Mouse (Mus musculus): ENCODE measurements around the gene Arhgap19.
A peak's percentile ranks its signal among the peaks of the same experiment; 100 is the strongest.

Gene Arhgap19

GRCm38 (mm10) chr19:41797536-41797935, 4.3 kb downstream of the Arhgap19 start:
- DNase-seq, result no peak

- DNase-seq, result no peak
These were observed 5.0 kb downstream of the Arhgap19 start for GRCm38 (mm10) chr19:41796789-41797327.

DNA sequence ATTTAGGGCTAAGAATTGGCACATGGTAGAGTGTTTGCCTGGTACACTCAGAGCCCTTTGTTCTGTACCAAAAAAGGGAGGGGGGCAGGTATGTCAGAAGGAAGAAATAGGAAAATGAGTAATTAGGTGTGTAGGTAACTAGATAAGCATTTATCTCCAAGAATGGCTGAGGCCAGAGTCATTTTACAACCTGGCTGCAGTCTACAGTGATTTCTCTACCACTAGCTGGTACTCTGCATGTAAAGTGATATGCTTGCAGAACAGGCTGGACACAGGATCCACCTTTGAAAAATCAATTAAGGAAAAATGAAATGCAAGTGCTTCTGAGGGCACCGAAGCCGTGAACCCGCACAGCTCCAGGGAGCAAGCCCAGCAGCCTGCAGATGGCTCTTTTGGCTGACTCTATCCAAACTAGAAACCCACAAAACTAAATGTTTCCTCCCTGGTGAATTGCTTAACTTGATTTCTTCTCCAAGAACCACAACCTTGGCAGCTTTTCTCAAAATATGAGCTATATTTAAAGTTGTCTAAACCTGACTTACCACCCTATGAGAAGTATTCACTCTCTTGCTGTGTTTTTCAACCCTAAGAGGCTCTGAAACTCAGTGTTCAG, 5.6 kb downstream of the Arhgap19 start:
- DNase-seq, result no peak

- peak; percentile 31 for DNase-seq
These were observed 6.9 kb downstream of the Arhgap19 start for GRCm38 (mm10) chr19:41794901-41795300.

GRCm38 (mm10) chr19:41794017-41794416, 7.8 kb downstream of the Arhgap19 start:
- no peak for DNase-seq

GRCm38 (mm10) chr19:41792934-41793486, 8.8 kb downstream of the Arhgap19 start:
- DNase-seq, result no peak

GRCm38 (mm10) chr19:41791384-41791783, 10.5 kb downstream of the Arhgap19 start:
- peak; percentile 38 for DNase-seq

DNA sequence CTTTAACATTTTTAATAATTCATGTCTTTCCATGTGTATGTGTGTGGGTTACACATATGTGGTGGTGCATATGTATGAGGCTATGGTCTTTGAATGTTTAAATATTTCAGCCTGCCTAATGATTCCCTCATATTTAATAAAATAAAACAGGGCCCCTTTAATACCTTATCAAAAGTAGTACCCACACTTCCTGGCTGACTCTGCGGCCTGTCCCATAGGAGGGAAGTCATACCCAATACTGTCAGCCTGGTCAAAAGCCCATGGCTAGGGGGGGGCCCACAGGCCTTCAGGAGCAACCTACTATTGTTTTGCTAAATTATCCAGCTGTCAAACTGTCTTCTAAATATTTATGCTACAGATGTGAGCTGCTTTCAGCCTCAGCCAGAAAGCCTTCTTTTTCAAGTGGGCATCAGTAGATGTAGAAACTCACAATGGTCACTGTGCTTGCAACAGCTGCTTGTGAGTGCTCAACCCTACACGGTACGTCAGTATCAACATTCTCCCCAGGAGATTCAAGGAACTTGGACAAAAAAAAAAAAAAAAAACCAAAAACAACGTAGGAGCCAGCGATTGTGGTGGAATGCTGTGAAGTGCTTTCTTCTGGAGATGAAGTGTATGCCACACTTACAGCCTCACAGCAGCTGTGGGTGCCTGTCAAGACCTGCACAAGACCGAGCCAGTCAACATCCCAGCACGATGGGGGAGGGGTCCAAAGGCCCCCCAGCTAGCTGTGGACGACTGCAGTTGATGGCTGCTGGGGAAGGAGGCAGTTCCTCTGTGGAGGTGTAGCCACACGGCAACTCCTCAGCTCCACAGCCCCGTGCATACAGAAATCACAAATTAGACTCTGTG, 12.5 kb downstream of the Arhgap19 start:
- DNase-seq, result no peak

- no peak for DNase-seq
These were observed 15.0 kb downstream of the Arhgap19 start for GRCm38 (mm10) chr19:41786896-41787295.

DNA sequence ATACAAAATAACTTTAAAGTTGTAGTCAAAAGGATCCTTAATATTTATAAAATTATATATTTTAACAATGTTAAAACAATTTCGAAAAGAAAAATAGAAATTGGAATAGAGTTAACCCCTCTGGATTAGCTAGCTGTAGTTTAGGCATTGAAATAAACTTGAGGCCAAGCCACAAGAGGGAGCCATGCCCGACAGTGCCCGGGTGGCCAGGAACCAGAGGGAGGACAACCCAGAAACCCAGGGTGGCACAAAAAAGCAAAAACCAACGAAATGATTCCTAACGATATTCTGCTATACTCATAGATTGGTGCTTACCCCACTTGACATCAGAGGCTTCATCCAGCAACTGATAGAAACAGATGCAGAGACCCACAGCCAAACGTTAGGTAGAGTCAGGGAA, 24.3 kb downstream of the Arhgap19 start:
- DNase-seq, result no peak

- no peak for DNase-seq
These were observed 33.1 kb downstream of the Arhgap19 start for GRCm38 (mm10) chr19:41768711-41769110.

GRCm38 (mm10) chr19:41766628-41767027, 35.2 kb downstream of the Arhgap19 start:
- peak; percentile 54 for DNase-seq

- DNase-seq, result peak; percentile 90
These were observed 37.8 kb downstream of the Arhgap19 start for GRCm38 (mm10) chr19:41763870-41764660.

GRCm38 (mm10) chr19:41761529-41761928, 40.3 kb downstream of the Arhgap19 start:
- DNase-seq, result peak; percentile 77

GRCm38 (mm10) chr19:41759765-41760164, 42.1 kb downstream of the Arhgap19 start:
- DNase-seq, result no peak

GRCm38 (mm10) chr19:41759270-41759669, 42.6 kb downstream of the Arhgap19 start:
- DNase-seq, result no peak

- peak; percentile 58 for DNase-seq
These were observed 47.1 kb downstream of the Arhgap19 start for GRCm38 (mm10) chr19:41754760-41755159.

DNA sequence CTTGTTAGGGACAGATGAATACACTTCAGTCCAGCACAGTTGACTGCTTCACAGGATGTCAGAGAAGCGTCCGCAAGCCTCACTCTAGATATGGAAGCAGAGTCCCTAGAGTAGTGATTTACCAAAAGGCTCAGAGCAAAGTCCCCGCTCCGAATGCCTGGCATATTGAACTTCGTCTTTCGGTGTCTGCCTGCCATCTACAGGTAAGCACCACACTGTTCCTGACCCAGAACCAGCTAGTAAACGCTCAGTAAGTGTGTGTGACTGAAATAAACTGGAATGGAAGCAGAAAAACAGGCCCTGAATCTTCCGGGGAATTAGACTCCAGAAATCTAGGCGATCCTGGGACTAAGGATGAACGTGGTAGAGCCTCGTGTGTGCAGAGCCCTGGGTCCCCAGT, 49.9 kb downstream of the Arhgap19 start:
- DNase-seq, result no peak

GRCm38 (mm10) chr19:41747436-41747835, 54.4 kb downstream of the Arhgap19 start:
- DNase-seq, result no peak

DNA sequence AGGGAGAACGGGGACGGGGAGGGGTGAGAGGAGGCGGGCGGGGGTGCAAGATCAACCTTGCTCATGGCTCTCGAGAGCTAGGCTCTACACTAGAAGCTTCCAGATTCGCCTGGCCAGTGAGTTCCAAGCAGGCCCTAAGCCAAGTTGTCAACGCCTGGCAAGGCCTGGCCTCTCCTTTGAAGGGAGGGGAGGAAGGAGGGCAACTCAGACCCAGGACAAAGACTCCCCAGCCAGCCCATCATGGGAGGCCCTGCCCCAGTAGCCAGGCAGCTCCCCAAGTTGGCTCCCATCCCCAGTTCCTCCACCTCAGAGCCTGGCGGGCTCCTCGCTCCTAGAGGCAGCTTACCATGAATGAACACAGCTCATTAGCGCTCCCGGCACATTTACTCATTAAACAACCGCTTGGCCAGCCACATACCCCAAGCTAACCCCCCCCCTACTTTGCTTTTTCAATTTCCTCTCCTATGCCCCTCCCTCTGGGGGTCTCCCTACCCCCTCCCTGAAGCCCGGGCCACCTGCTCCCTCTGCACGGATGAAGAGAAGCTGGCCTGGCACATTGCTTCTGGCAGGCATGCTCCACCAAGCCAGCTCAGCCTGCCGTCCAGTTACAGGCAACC, 55.8 kb downstream of the Arhgap19 start:
- peak; percentile 98 for DNase-seq

GRCm38 (mm10) chr19:41743396-41743795, 58.5 kb downstream of the Arhgap19 start, which contains the start of gene Slit1:
Gene Slit1, minus strand, starts transcription at chr19:41743665.
- DNase-seq, result peak; percentile 69

DNA sequence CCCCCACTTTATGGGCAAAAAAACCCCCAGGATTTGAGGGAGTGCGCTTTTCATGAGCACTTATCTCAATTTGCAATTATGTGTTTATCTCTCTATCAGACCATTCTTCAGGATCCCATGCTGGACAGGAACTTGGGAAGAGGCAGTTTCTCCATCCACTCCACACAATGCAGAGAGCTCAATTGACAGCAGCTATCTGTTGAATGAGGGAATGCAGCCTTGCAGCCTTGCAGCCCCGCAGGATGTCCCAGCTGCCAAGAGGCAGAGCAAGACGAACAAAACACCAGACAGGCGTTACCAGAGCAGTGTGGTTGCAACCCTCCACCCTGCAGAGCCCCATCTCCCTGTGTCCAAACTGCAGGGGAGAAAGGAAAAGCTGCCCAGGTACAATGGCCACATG, 63.0 kb downstream of the Arhgap19 start:
- DNase-seq, result no peak

All from retina, postnatal 1 day (tissue).